Mouse (Mus musculus): ENCODE data around the gene Zfp697.

Zfp697 gene

DNA sequence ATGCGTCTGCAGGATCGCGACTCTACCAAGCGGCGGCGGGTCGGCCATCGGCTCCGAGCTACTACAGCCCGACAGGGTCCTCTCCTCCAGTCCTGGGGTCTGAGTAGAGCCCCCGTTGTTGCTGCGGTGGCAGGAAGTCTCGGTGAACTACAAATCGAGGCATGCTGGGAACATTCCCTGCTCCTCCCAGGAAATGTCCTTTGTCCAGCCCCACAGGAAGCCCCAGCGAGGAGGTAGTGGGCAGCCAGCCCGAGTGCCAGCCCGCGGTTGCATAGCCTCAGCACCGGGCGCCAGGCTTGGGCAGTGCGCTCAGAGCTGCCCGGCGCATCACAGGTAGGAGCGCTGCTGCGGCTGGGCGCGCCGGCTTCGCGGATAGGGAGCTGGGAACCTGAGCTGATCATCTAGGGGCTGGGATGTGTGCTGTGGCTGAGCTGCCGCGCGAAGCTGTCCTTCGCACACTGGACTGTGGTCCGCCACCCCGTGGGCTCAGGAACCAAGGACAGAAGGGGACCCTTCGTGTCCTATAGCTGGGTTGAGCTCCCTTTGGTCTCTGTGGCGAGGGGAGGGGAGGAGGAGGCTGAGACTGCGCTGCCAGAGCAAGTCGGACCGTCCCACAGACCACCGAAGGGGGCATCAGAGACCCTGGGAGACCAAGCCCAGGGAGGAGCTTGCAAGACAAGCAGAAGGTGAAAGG lies at the start of gene Zfp697:
Zfp697 (plus strand) TSS at position 216 of the 694 bp plus-strand sequence.
- peak; percentile 66 for DNase-seq (ENCODE audit: low read depth, low spot score)

GRCm38 (mm10) chr3:98334010-98334409 lies 48.3 kb upstream of the Zfp697 start:
- no peak for DNase-seq (ENCODE audit: low read depth, low spot score)

GRCm38 (mm10) chr3:98335331-98335730 lies 46.9 kb upstream of the Zfp697 start:
- DNase-seq (ENCODE audit: low read depth, low spot score), result no peak

- no peak for DNase-seq (ENCODE audit: low read depth, low spot score)
Measured at GRCm38 (mm10) chr3:98335886-98336285, 46.4 kb upstream of the Zfp697 start.

- DNase-seq (ENCODE audit: low read depth, low spot score), result no peak
Measured at GRCm38 (mm10) chr3:98336661-98337654, 45.3 kb upstream of the Zfp697 start.

- DNase-seq (ENCODE audit: low read depth, low spot score), result peak; percentile 67
Measured at GRCm38 (mm10) chr3:98338584-98339041, 43.6 kb upstream of the Zfp697 start.

DNA sequence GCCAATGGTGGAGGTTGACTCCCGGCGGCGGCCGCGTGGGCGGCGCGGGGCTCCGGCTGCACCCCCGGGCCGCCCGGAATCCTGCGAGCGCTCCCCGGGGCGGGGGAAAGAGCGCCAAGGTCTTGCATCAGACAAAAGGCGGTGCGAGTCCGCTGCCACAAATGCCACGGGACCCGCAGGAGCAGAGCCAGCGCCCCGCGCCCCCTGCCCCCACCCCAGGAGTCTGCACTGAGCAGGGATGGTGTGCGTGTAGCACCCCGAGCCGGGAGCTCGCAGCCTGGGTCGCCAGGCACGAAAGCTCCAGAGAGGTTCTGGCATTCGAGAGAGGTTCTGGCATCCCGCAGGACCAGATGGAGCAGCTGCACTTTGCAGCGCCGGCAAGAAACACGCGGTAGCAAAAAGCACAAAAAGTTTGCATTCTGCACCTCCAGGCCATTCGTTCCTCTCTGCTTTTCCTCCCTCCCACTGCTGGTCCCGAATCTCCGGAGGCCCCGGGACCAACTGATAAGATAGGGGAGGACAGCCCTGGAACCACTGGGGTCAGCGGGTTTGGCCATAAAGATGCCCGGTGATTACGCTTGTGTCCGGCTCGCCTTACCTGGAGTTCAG lies 43.1 kb upstream of the Zfp697 start:
- peak; percentile 59 for DNase-seq (ENCODE audit: low read depth, low spot score)

- DNase-seq (ENCODE audit: low read depth, low spot score), result peak; percentile 89
Measured at GRCm38 (mm10) chr3:98339706-98340109, 42.6 kb upstream of the Zfp697 start, which contains the start of gene Phgdh. TSS of gene Phgdh (minus strand) at chr3:98339990.

DNA sequence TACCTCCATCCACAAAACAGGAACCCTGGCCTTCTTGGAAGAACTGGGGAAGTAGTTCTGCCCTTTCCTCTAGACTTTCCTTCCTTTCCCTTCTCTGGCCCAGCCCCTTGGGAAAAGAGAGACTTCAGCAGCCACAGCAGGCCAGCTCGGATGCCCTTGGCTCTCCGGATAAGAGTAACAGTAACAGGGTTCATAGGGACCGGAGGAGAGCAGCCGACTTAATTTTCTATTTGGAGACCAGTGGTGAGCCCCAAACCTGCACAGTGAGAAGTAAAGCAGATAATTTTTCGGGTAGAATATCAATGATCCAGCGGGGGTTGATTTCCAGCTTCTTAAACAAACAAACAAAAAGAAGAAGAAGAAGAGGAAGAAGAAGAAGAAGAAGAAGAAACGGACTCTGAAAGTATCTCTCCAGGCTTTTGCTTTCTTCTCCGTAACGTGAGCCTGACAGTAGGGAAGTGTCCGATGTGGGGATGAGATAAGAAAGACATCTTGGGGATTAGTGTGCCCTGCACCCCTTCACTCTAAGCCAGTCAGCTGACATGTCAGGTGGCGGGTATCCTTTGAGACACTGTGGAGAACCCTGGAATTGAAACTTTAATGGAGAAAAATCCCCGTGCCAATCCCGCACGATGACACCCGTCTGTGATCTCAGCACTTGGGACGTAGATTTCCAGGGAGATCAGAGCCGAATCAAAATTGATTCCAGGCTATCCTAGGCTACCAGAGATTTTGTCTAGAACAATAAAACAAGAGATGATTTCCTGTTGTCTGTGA lies 41.3 kb upstream of the Zfp697 start:
- DNase-seq (ENCODE audit: low read depth, low spot score), result no peak

DNA sequence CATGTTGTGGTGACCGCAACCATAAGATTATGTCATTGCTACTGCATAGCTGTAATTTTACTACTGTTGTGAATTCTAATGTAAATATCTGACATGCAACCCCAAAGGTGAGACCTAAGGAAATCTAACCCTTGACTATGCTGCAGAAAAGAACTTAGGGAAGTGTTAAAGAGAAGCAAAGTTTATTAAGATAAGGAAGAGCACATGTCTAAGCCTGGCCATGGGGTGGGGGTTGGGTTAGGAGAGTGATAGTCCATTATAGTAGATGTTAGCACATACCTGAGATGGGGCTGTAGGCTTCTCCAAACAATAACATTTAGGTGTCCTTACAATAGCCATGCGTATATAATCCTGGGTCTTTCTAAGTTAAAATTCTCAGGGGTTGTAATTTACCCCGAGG lies 39.0 kb upstream of the Zfp697 start:
- DNase-seq (ENCODE audit: low read depth, low spot score), result no peak

- DNase-seq (ENCODE audit: low read depth, low spot score), result no peak
Measured at GRCm38 (mm10) chr3:98348106-98348505, 34.2 kb upstream of the Zfp697 start.

DNA sequence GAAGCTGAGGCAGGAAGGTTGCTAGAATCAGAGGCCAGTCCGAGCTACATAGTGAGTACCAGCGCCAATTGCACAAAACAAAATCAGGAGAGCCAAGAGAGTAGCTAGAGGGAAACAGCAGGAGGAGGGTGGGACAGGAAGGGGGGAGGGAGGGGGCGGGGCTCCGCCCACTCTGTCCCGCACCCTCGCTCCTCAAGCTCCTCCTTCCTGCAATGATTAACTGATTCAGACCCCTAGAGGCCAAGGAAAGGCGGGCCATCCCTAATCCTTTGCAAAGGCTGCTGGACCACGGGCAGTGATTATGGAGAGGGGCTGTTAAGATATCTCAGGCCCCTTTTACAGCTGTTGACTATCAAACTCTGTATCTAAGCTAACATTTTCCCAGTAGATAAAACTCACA lies 33.6 kb upstream of the Zfp697 start:
- DNase-seq (ENCODE audit: low read depth, low spot score), result peak; percentile 89

DNA sequence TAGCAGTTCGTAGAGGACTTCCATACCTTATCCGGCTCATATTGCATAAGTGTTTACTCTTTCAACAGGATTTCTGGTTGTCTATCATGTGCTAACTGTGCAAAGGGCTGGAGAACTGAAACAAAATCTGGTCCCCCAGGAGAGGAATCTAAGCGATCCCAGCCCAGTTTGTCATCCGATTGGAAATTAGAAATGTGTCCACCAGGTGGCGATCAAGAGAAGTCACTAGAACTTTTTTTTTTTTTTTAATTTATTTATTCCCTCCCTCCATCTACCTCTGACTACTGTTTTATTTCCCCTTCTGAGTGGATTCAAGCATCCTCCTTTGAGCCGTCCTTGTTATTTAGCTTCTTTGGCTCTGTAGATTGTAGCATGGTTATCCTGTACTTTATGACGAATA lies 28.4 kb upstream of the Zfp697 start:
- DNase-seq (ENCODE audit: low read depth, low spot score), result peak; percentile 62

- peak; percentile 52 for DNase-seq (ENCODE audit: low read depth, low spot score)
Measured at GRCm38 (mm10) chr3:98355344-98356025, 26.8 kb upstream of the Zfp697 start.

GRCm38 (mm10) chr3:98356026-98356365 lies 26.3 kb upstream of the Zfp697 start:
- no peak for DNase-seq (ENCODE audit: low read depth, low spot score)

- no peak for DNase-seq (ENCODE audit: low read depth, low spot score)
Measured at GRCm38 (mm10) chr3:98356632-98357370, 25.5 kb upstream of the Zfp697 start.

- peak; percentile 38 for DNase-seq (ENCODE audit: low read depth, low spot score)
Measured at GRCm38 (mm10) chr3:98362753-98363152, 19.5 kb upstream of the Zfp697 start.

DNA sequence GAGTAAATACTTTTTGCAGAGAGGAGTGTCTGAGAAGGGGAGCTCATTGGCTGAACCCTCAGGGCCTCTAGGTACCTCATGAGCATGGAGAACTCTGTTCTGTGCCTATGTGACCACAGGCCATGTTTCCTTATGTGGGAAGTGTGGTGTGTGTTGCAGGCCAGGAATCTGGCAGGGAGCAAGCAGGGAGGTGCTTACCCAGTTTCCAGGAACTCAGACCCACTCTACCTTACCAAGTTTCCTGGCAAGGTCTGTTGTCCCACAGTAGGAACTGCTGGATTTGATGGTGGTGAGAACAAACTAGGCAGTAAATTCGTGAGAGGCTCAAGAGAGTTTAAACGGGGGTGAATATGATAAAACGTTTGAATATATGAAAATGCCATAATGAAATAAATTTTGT lies 16.2 kb upstream of the Zfp697 start:
- no peak for DNase-seq (ENCODE audit: low read depth, low spot score)

DNA sequence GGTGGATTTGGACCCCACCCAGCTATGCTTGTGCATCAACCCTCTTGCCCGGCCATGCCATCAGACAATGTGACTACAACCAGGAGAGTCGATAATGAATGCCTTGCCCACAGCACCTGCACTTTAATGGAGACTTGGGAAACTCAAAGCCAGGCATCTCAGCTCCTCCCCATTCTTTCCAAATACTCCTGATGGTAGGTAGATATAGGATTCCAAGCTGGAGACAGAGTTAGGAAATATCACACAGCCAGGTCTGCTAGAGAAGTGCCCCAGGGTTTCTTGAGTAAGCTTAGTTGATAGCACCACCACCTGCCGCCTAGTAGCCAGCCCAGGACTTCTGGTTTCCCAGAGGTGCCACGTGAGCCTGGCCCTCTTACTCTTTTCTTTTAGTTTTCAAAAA lies 15.4 kb upstream of the Zfp697 start:
- no peak for DNase-seq (ENCODE audit: low read depth, low spot score)

- DNase-seq (ENCODE audit: low read depth, low spot score), result no peak
Measured at GRCm38 (mm10) chr3:98368283-98368682, 14.0 kb upstream of the Zfp697 start.

Measured in ZHBTc4 (cell line).